Mouse (Mus musculus): Measurements from ENCODE around the gene Fam129c.

Gene Fam129c

GRCm38 (mm10) chr8:71569366-71570290 lies 27.8 kb upstream of the Fam129c start:
- TF ChIP-seq GATA4 (IDR thresholded peaks at IDR 0.05; ENCODE audit: insufficient replicate concordance, low read length): no peak

- no peak for TF ChIP-seq GATA4 (IDR thresholded peaks at IDR 0.05; ENCODE audit: insufficient replicate concordance, low read length)
These were observed 27.0 kb upstream of the Fam129c start for GRCm38 (mm10) chr8:71570291-71570954.

GRCm38 (mm10) chr8:71572077-71572476 lies 25.4 kb upstream of the Fam129c start:
- TF ChIP-seq GATA4 (IDR thresholded peaks at IDR 0.05; ENCODE audit: insufficient replicate concordance, low read length): no peak

GRCm38 (mm10) chr8:71572847-71573633 lies 24.4 kb upstream of the Fam129c start:
- no peak for TF ChIP-seq GATA4 (IDR thresholded peaks at IDR 0.05; ENCODE audit: insufficient replicate concordance, low read length)

GRCm38 (mm10) chr8:71574426-71574825 lies 23.0 kb upstream of the Fam129c start:
- TF ChIP-seq GATA4 (IDR thresholded peaks at IDR 0.05; ENCODE audit: insufficient replicate concordance, low read length): no peak

- no peak for TF ChIP-seq GATA4 (IDR thresholded peaks at IDR 0.05; ENCODE audit: insufficient replicate concordance, low read length)
These were observed 22.4 kb upstream of the Fam129c start for GRCm38 (mm10) chr8:71575020-71575419.

- TF ChIP-seq GATA4 (IDR thresholded peaks at IDR 0.05; ENCODE audit: insufficient replicate concordance, low read length): no peak
These were observed 19.5 kb upstream of the Fam129c start for GRCm38 (mm10) chr8:71577856-71578387.

GRCm38 (mm10) chr8:71579009-71579408 lies 18.4 kb upstream of the Fam129c start:
- no peak for TF ChIP-seq GATA4 (IDR thresholded peaks at IDR 0.05; ENCODE audit: insufficient replicate concordance, low read length)

GRCm38 (mm10) chr8:71579476-71579875 lies 18.0 kb upstream of the Fam129c start:
- TF ChIP-seq GATA4 (IDR thresholded peaks at IDR 0.05; ENCODE audit: insufficient replicate concordance, low read length): no peak

- TF ChIP-seq GATA4 (IDR thresholded peaks at IDR 0.05; ENCODE audit: insufficient replicate concordance, low read length): no peak
These were observed 17.2 kb upstream of the Fam129c start for GRCm38 (mm10) chr8:71580201-71580600.

GRCm38 (mm10) chr8:71586891-71587290 lies 10.6 kb upstream of the Fam129c start:
- no peak for TF ChIP-seq GATA4 (IDR thresholded peaks at IDR 0.05; ENCODE audit: insufficient replicate concordance, low read length)

- no peak for TF ChIP-seq GATA4 (IDR thresholded peaks at IDR 0.05; ENCODE audit: insufficient replicate concordance, low read length)
These were observed 8.7 kb upstream of the Fam129c start for GRCm38 (mm10) chr8:71588762-71589161.

GRCm38 (mm10) chr8:71591017-71591416 lies 6.4 kb upstream of the Fam129c start:
- TF ChIP-seq GATA4 (IDR thresholded peaks at IDR 0.05; ENCODE audit: insufficient replicate concordance, low read length): no peak

GRCm38 (mm10) chr8:71591471-71592373 lies 5.7 kb upstream of the Fam129c start, which contains the start of gene Pgls:
Pgls (plus strand) TSS chr8:71592176.
- no peak for TF ChIP-seq GATA4 (IDR thresholded peaks at IDR 0.05; ENCODE audit: insufficient replicate concordance, low read length)
